Mouse (Mus musculus): ENCODE measurements around the gene Mipep.

DNA sequence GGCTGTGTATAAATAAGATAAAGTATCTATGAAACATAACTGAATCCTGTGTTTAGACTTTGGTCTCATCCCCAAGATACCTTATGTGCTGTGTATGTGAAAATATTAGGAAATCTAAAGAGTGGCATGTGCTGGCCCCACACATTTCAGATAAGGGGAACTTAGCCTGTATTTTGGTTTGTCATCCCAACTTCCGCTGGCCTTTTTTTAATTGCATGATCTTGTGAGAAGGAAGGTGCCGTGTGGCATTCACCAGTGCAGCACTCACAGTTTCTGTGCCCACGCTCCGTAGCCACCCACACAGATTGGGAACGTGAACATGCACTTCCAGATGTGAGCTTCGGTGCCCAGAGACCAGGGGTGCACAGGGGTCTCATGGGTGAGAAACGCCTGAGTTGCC is 26.7 kb upstream of the Mipep start:
- TF ChIP-seq CTCF (IDR thresholded peaks at IDR 0.05; ENCODE audit: low read depth) = no peak
- TF ChIP-seq EP300 (IDR thresholded peaks at IDR 0.05; ENCODE audit: low read depth) = no peak
